Mouse (Mus musculus): Measurements from ENCODE around the gene Bcl6. TPM values are rescaled to one million over a fixed set of nuclear protein-coding genes. Genes with fewer than 3 reads are reported as not detected.

The Bcl6 gene
- polyA plus RNA-seq, 2 experiments, result 2.7 to 10.8 TPM

DNA sequence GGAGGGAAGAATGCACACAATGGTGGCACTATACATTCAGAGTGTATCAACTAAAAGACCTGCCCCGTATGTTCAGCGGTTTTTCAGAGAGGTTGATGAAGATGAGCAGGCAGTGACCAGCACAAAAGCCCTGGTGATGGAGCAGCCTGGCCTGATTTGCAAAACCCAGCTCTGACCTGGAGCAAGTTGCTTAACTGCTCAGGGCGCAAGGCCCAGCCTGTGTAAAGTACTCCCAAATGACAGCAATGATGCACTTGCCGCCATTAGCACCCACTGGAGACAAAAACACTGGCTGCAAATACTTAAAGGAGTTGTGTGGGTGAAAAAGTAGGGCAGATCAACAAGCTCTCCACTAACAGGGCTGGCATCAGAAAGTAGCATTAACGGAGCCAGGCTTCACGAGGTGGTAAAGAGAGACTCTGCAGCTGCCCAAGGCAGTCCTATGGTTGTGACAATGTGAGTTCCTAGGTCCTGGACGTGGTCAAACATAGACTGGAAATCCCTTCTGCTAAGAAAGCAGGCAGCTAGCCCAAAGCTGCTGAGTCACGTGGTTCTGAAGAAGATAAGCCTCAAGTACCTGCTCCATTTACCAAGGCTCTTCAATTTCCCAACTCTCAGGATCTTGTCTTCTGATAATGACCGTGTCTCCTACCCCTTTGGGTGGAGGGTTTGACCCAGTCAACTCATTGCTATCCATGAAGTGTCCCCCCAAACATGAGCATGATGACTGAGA is 14.9 kb downstream of the Bcl6 start:
- Histone ChIP-seq H3K27me3 (ENCODE audit: control insufficient read depth, insufficient read depth, low read length) (no peaks in the 10 kb centered on the region), H3K4me2 (replicated peaks; ENCODE audit: low read depth, low read length, severe bottlenecking) (no peak overlapping the region), H3K4me3 (replicated peaks; ENCODE audit: low read length) (no peak overlapping the region), H3K4me1 (ENCODE audit: control insufficient read depth, insufficient read depth, low read length) (peaks cover 17% of the 10 kb centered on the region), H3K27ac (replicated peaks; ENCODE audit: low read depth, low read length) (no peak overlapping the region), H3K9me3 (ENCODE audit: control insufficient read depth, low read length) (no peaks in the 10 kb centered on the region), H3K36me3 (ENCODE audit: control insufficient read depth, insufficient read depth, low read length) (peaks cover 23% of the 10 kb centered on the region), H3K9ac (ENCODE audit: low read depth, low read length, severe bottlenecking) (no peak overlapping the region)
- no peak for DNase-seq (ENCODE audit: low spot score)
- 82% methylated on average over 9 of the region's 9 CpGs for WGBS
- no peak for TF ChIP-seq POLR2A (IDR thresholded peaks at IDR 0.05; ENCODE audit: borderline replicate concordance, extremely low read depth, insufficient read depth, insufficient read length)
- no peak for ATAC-seq (ENCODE audit: low FRiP score, low read depth)

DNA sequence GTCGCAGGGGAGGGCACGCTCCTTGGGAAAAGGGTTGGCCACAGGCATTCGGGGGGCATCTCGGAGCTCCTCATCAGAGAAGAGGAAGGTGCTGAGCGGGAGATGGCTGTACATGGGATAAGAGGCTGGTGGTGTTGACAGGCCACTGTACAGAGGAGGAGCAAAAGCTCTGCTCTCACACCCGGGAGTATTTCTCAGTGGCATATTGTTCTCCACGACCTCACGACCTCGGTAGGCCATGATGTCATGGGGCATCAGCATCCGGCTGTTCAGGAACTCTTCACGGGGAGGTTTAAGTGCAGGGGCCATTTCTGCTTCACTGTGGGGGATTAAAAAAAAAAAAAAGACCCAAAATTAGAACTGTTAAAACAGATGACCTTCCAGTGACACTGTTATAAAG is 15.8 kb downstream of the Bcl6 start:
- H3K4me2 ChIP-seq (replicated peaks; ENCODE audit: low read depth, low read length, severe bottlenecking), result no peak overlapping the region
- peaks cover 26% of the 10 kb centered on the region for H3K36me3 ChIP-seq (ENCODE audit: control insufficient read depth, insufficient read depth, low read length)
- H3K4me3 ChIP-seq (replicated peaks; ENCODE audit: low read length), result no peak overlapping the region
- H3K9me3 ChIP-seq (ENCODE audit: control insufficient read depth, low read length), result no peaks in the 10 kb centered on the region
- peaks cover 17% of the 10 kb centered on the region for H3K4me1 ChIP-seq (ENCODE audit: control insufficient read depth, insufficient read depth, low read length)
- no peak overlapping the region for H3K27ac ChIP-seq (replicated peaks; ENCODE audit: low read depth, low read length)
- 0 out of 2 replicates have a peak, but pooled peaks have one; percentile 10 for ATAC-seq (ENCODE audit: low FRiP score, low read depth)
- no peak for DNase-seq (ENCODE audit: low spot score)
- no peak for TF ChIP-seq POLR2A (IDR thresholded peaks at IDR 0.05; ENCODE audit: borderline replicate concordance, extremely low read depth, insufficient read depth, insufficient read length)
- H3K27me3 ChIP-seq (ENCODE audit: control insufficient read depth, insufficient read depth, low read length), result no peaks in the 10 kb centered on the region
- WGBS, result 72% methylated on average over 11 of the region's 11 CpGs
- H3K9ac ChIP-seq (ENCODE audit: low read depth, low read length, severe bottlenecking), result no peak overlapping the region

DNA sequence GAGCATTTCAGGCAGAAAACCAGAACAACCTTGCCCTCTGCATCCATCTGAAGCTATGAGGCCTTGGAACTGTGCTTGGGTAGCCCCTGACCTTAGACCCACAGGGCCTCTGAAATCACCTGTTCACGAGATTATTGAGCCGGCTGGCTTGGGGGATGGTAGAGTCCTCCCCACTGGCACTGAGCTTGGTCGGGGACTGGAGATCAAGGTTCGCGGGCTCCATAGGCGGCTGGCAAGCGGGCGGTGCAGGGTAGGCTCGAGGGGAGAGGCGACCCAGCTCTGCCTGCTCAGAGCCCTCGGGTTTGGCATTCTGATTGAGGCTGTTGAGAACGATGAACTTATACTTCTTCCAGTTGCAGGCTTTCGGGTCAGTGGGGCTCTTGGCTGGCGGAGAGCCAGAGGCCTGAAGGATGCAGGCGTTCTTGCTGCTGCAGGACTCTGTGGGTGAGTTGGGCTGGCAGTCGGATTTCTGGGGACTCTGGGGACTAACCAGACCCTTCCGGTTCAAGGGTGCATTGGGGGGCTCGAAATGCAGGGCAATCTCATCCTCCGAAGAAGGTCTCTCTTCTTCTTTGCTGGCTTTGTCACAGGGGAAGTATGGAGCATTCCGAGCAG is 16.4 kb downstream of the Bcl6 start:
- Histone ChIP-seq H3K9ac (ENCODE audit: low read depth, low read length, severe bottlenecking) (no peak overlapping the region), H3K4me1 (ENCODE audit: control insufficient read depth, insufficient read depth, low read length) (peaks cover 17% of the 10 kb centered on the region), H3K4me2 (replicated peaks; ENCODE audit: low read depth, low read length, severe bottlenecking) (no peak overlapping the region), H3K9me3 (ENCODE audit: control insufficient read depth, low read length) (no peaks in the 10 kb centered on the region), H3K4me3 (replicated peaks; ENCODE audit: low read length) (no peak overlapping the region), H3K27me3 (ENCODE audit: control insufficient read depth, insufficient read depth, low read length) (no peaks in the 10 kb centered on the region), H3K36me3 (ENCODE audit: control insufficient read depth, insufficient read depth, low read length) (peaks cover 28% of the 10 kb centered on the region), H3K27ac (replicated peaks; ENCODE audit: low read depth, low read length) (no peak overlapping the region)
- no peak for TF ChIP-seq POLR2A (IDR thresholded peaks at IDR 0.05; ENCODE audit: borderline replicate concordance, extremely low read depth, insufficient read depth, insufficient read length)
- 71% methylated on average over 20 of the region's 20 CpGs for WGBS
- ATAC-seq (ENCODE audit: low FRiP score, low read depth), result no peak
- no peak for DNase-seq (ENCODE audit: low spot score)

DNA sequence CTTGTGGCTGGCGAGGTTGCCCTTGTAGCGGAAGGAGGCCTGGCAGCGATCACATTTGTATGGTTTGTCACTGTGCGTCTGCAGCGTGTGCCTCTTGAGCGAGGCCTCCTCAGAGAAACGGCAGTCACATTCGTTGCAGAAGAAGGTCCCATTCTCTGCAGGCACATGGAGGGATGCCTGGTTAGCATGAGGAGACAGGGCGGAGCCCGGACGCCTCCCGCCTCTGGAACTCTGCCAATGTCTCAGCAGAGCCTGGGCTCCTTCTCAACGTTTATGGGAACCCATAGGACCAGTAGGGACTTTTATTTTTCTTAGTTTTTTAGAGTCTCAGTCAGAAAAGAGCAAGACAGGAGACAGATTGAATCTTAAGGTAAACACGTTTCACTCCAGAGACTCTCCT is 18.7 kb downstream of the Bcl6 start:
- peaks cover 17% of the 10 kb centered on the region for H3K4me1 ChIP-seq (ENCODE audit: control insufficient read depth, insufficient read depth, low read length)
- TF ChIP-seq POLR2A (IDR thresholded peaks at IDR 0.05; ENCODE audit: borderline replicate concordance, extremely low read depth, insufficient read depth, insufficient read length), result no peak
- 0 out of 2 replicates have a peak, but pooled peaks have one; percentile 27 for ATAC-seq (ENCODE audit: low FRiP score, low read depth)
- H3K27ac ChIP-seq (replicated peaks; ENCODE audit: low read depth, low read length), result no peak overlapping the region
- H3K4me3 ChIP-seq (replicated peaks; ENCODE audit: low read length), result no peak overlapping the region
- no peak overlapping the region for H3K4me2 ChIP-seq (replicated peaks; ENCODE audit: low read depth, low read length, severe bottlenecking)
- 64% methylated on average over 14 of the region's 14 CpGs for WGBS
- no peaks in the 10 kb centered on the region for H3K9me3 ChIP-seq (ENCODE audit: control insufficient read depth, low read length)
- peaks cover 37% of the 10 kb centered on the region for H3K36me3 ChIP-seq (ENCODE audit: control insufficient read depth, insufficient read depth, low read length)
- H3K27me3 ChIP-seq (ENCODE audit: control insufficient read depth, insufficient read depth, low read length), result no peaks in the 10 kb centered on the region
- no peak for DNase-seq (ENCODE audit: low spot score)
- no peak overlapping the region for H3K9ac ChIP-seq (ENCODE audit: low read depth, low read length, severe bottlenecking)

DNA sequence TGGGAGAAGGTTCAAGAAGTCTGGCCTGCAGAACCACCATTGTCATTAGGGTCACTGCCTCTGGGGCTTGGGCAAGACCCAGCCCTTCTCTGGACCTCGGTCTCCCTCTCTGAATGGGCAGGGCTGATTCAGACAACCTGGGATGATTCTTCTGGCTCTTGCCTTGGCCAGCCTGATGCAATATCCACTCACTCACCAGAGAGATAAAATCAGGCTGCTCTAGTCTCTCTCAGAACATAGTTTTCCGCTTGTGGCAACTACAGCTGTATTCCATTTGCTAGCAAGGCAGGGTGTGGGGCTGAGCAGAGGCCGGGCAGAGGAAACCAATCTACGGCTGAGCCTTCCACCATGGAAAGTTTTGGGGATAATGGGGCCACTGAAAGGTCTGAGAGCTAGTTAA is 19.8 kb downstream of the Bcl6 start:
- H3K9ac ChIP-seq (ENCODE audit: low read depth, low read length, severe bottlenecking), result no peak overlapping the region
- H3K27ac ChIP-seq (replicated peaks; ENCODE audit: low read depth, low read length), result no peak overlapping the region
- DNase-seq (ENCODE audit: low spot score), result no peak
- peaks cover 17% of the 10 kb centered on the region for H3K4me1 ChIP-seq (ENCODE audit: control insufficient read depth, insufficient read depth, low read length)
- TF ChIP-seq POLR2A (IDR thresholded peaks at IDR 0.05; ENCODE audit: borderline replicate concordance, extremely low read depth, insufficient read depth, insufficient read length), result no peak
- no peak overlapping the region for H3K4me2 ChIP-seq (replicated peaks; ENCODE audit: low read depth, low read length, severe bottlenecking)
- 58% methylated on average over 4 of the region's 4 CpGs for WGBS
- no peaks in the 10 kb centered on the region for H3K27me3 ChIP-seq (ENCODE audit: control insufficient read depth, insufficient read depth, low read length)
- ATAC-seq (ENCODE audit: low FRiP score, low read depth), result no peak
- H3K36me3 ChIP-seq (ENCODE audit: control insufficient read depth, insufficient read depth, low read length), result peaks cover 37% of the 10 kb centered on the region
- H3K9me3 ChIP-seq (ENCODE audit: control insufficient read depth, low read length), result no peaks in the 10 kb centered on the region
- no peak overlapping the region for H3K4me3 ChIP-seq (replicated peaks; ENCODE audit: low read length)
